Mouse (Mus musculus) erythroid progenitor cell, adult 5-6 weeks (primary cell): Measurements from ENCODE around the gene BC051142. TPM values are rescaled to one million over a fixed set of nuclear protein-coding genes. Genes with fewer than 3 reads are reported as not detected.
"Not testable (repeated sequence)": the region's sequence is repeated elsewhere in the genome, so short reads cannot be mapped to it uniquely, and the experiment has no call there.

ENCODE experiments used
- ATAC-seq: replicated peaks from 2 replicates; pipeline ENCODE4 v1.8.0; 2016; ENCODE audit warnings: moderate number of reproducible peaks, mild to moderate bottlenecking, moderate TSS enrichment, inconsistent platforms; ENCODE audit not compliant: poor library complexity, low FRiP score, severe bottlenecking
- total RNA-seq, 2 experiments: library from RNA; stranded (forward) in 1 of 2; stranded (reverse) in 1 of 2; fragments of 150-400 nt in 1 of 2; fragments of 186-747, 209-891 nt in 1 of 2; gene quantifications; 2 replicates each; pipeline versions ENCODE4 v1.2.3 to v1.2.4; 2015 to 2017; ENCODE audit warnings: low replicate concordance in 2 of 2

Gene BC051142
- total RNA-seq, 2 experiments from 2014 or later: not detected

DNA sequence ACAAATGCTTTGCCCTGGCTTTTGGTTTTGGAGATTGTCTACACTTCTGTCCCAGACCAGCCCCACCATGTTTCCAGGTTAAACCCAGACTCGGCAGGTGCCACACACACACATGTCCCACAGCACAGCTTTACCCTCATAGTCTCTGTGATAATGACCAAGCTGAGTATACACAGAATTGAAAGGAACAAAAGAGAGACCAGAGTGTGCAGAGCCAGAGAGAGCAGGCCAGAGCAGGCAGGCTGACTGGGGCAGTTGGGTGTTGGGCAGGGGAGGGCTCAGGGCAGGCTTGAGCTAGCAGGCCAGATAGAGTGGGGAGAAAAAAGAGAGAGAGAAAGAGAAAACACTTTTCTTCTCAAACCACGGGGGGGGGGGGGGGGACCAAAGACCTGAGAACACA, 97.9 kb downstream of the BC051142 start:
- no peak for ATAC-seq

DNA sequence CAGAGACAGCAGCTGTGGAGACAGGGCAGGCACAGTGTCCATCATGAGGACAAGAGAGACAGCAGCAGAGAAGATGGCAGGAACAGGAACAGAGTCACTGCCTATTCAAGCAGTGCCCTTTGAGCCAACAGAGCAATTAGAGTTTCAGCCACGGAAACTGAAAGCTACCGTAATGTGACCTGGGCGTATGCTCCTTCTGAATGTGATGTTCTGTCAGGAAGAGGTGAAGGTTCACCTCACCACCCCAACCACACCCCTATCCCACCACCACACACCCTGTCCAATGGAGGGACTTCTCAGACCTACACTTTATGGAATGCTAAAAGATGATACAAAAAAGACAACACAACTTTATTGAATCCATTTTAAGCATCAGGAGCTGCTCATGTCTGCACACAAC, 98.7 kb downstream of the BC051142 start:
- ATAC-seq: not testable (repeated sequence)

DNA sequence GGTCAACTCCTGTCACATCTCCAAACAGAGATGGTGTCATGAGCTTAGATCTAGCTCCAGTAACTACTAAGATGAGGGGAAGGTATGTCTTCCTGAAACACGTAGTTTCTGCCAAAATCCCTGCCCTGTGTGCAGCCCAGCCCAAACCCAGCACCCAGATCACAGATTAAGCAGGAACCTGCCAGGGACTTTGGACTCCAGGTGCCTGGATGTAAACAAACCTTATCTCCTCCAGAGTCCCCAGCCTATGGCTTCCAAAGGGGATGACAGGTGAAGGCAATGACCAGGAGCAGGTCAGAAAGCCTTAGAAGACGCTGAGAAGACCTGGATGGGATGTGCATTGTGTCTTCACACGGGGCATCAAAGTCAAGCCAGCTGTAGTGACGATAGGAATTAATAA, 99.1 kb downstream of the BC051142 start:
- not testable (repeated sequence) for ATAC-seq

DNA sequence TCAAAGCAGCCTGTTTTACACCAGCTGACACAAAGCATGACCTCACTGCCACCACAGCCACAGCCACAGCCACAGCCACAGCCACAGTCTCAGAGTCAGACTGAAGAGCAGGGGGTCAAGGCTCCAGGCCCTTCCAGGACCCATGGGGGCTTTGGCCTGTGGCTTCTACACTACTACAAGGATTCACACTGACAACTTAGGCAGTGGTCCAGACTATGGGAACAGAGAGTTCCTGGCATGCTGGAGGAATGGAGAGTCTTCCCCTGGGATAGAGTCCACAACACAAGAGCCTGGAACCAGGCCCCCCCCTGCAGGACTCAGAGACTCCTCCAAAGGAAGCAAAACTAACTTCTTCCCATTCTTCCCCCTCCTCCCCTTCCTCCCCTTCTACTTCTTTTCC, 109.0 kb downstream of the BC051142 start:
- ATAC-seq: no peak

Other genes starting within 250 kb of the BC051142 start
- gene H2-DMb1, start 245.7 kb upstream of the BC051142 start, total RNA-seq (2015; ENCODE audit: low replicate concordance): 18.0 and 34.8 TPM in 2 replicates
- 3.9 and 23.1 TPM in 2 replicates for gene H2-DMb1, start 245.7 kb upstream of the BC051142 start, total RNA-seq (2017; ENCODE audit: low replicate concordance)
- 12.6 and 21.0 TPM in 2 replicates for gene Tap1, start 211.3 kb upstream of the BC051142 start, total RNA-seq (2015; ENCODE audit: low replicate concordance)
- gene Tap1, start 211.3 kb upstream of the BC051142 start, total RNA-seq (2017; ENCODE audit: low replicate concordance): 21.6 and 35.4 TPM in 2 replicates
- 23.5 and 39.3 TPM in 2 replicates for gene Psmb9, start 211.1 kb upstream of the BC051142 start, total RNA-seq (2015; ENCODE audit: low replicate concordance)
- gene Psmb9, start 211.1 kb upstream of the BC051142 start, total RNA-seq (2017; ENCODE audit: low replicate concordance): 21.3 and 36.5 TPM in 2 replicates
- gene Psmb8, start 201.1 kb upstream of the BC051142 start, total RNA-seq (2015; ENCODE audit: low replicate concordance): 38.1 and 68.1 TPM in 2 replicates
- 29.3 and 38.3 TPM in 2 replicates for gene Psmb8, start 201.1 kb upstream of the BC051142 start, total RNA-seq (2017; ENCODE audit: low replicate concordance)
- gene Tap2, start 195.3 kb upstream of the BC051142 start, total RNA-seq (2015; ENCODE audit: low replicate concordance): 4.7 and 6.7 TPM in 2 replicates
- 7.7 and 16.6 TPM in 2 replicates for gene Tap2, start 195.3 kb upstream of the BC051142 start, total RNA-seq (2017; ENCODE audit: low replicate concordance)
- gene H2-Ob, start 159.9 kb upstream of the BC051142 start, total RNA-seq (2015; ENCODE audit: low replicate concordance): 10.1 and 21.4 TPM in 2 replicates
- 8.0 and 14.1 TPM in 2 replicates for gene H2-Ob, start 159.9 kb upstream of the BC051142 start, total RNA-seq (2017; ENCODE audit: low replicate concordance)
- 31.9 and 96.6 TPM in 2 replicates for gene H2-Ab1, start 141.1 kb upstream of the BC051142 start, total RNA-seq (2015; ENCODE audit: low replicate concordance)
- gene H2-Ab1, start 141.1 kb upstream of the BC051142 start, total RNA-seq (2017; ENCODE audit: low replicate concordance): 43.0 and 50.2 TPM in 2 replicates
- 84.7 and 90.8 TPM in 2 replicates for gene H2-Aa, start 111.0 kb upstream of the BC051142 start, total RNA-seq (2015; ENCODE audit: low replicate concordance)
- gene H2-Aa, start 111.0 kb upstream of the BC051142 start, total RNA-seq (2017; ENCODE audit: low replicate concordance): 26.8 and 27.5 TPM in 2 replicates
- 7.2 and 8.4 TPM in 2 replicates for gene H2-Eb1, start 93.0 kb upstream of the BC051142 start, total RNA-seq (2015; ENCODE audit: low replicate concordance)
- 28.5 and 80.5 TPM in 2 replicates for gene H2-Eb1, start 93.0 kb upstream of the BC051142 start, total RNA-seq (2017; ENCODE audit: low replicate concordance)
- not detected in 2 replicates for gene H2-Eb2, start 73.2 kb upstream of the BC051142 start, total RNA-seq (2015; ENCODE audit: low replicate concordance)
- gene H2-Eb2, start 73.2 kb upstream of the BC051142 start, total RNA-seq (2017; ENCODE audit: low replicate concordance): not detected in 2 replicates
- gene Btnl2, start 44.0 kb upstream of the BC051142 start, total RNA-seq (2015; ENCODE audit: low replicate concordance): not detected in 2 replicates
- not detected in 2 replicates for gene Btnl2, start 44.0 kb upstream of the BC051142 start, total RNA-seq (2017; ENCODE audit: low replicate concordance)
- gene Btnl1, start 21.7 kb upstream of the BC051142 start, total RNA-seq (2015; ENCODE audit: low replicate concordance): not detected in 2 replicates
- not detected in 2 replicates for gene Btnl1, start 21.7 kb upstream of the BC051142 start, total RNA-seq (2017; ENCODE audit: low replicate concordance)
- gene Btnl4, start 78.5 kb downstream of the BC051142 start, total RNA-seq (2015; ENCODE audit: low replicate concordance): not detected in 2 replicates
- gene Btnl4, start 78.5 kb downstream of the BC051142 start, total RNA-seq (2017; ENCODE audit: low replicate concordance): 0.51 TPM in 1 of 2 replicates, not detected in the other
- gene Btnl6, start 118.5 kb downstream of the BC051142 start, total RNA-seq (2015; ENCODE audit: low replicate concordance): not detected in 2 replicates
- gene Btnl6, start 118.5 kb downstream of the BC051142 start, total RNA-seq (2017; ENCODE audit: low replicate concordance): 0.39 and 0.61 TPM in 2 replicates
- gene Notch4, start 165.4 kb downstream of the BC051142 start, total RNA-seq (2015; ENCODE audit: low replicate concordance): under 0.01 TPM in 1 of 2 replicates, not detected in the other
- gene Notch4, start 165.4 kb downstream of the BC051142 start, total RNA-seq (2017; ENCODE audit: low replicate concordance): not detected in 2 replicates
- 21.8 and 24.1 TPM in 2 replicates for gene Gpsm3, start 191.0 kb downstream of the BC051142 start, total RNA-seq (2015; ENCODE audit: low replicate concordance)
- 4.9 and 22.2 TPM in 2 replicates for gene Gpsm3, start 191.0 kb downstream of the BC051142 start, total RNA-seq (2017; ENCODE audit: low replicate concordance)
- gene Pbx2, start 192.4 kb downstream of the BC051142 start, total RNA-seq (2015; ENCODE audit: low replicate concordance): 8.3 and 9.2 TPM in 2 replicates
- 8.7 and 19.7 TPM in 2 replicates for gene Pbx2, start 192.4 kb downstream of the BC051142 start, total RNA-seq (2017; ENCODE audit: low replicate concordance)
- 0.84 and 1.1 TPM in 2 replicates for gene Ager, start 199.0 kb downstream of the BC051142 start, total RNA-seq (2015; ENCODE audit: low replicate concordance)
- 1.7 TPM in 1 of 2 replicates, not detected in the other for gene Ager, start 199.0 kb downstream of the BC051142 start, total RNA-seq (2017; ENCODE audit: low replicate concordance)
- gene Rnf5, start 204.9 kb downstream of the BC051142 start, total RNA-seq (2015; ENCODE audit: low replicate concordance): 39.4 and 63.8 TPM in 2 replicates
- 16.6 and 24.9 TPM in 2 replicates for gene Rnf5, start 204.9 kb downstream of the BC051142 start, total RNA-seq (2017; ENCODE audit: low replicate concordance)
- 12.6 and 17.3 TPM in 2 replicates for gene Agpat1, start 205.4 kb downstream of the BC051142 start, total RNA-seq (2015; ENCODE audit: low replicate concordance)
- gene Agpat1, start 205.4 kb downstream of the BC051142 start, total RNA-seq (2017; ENCODE audit: low replicate concordance): 8.0 and 10.3 TPM in 2 replicates
- 3.2 TPM in 1 of 2 replicates, not detected in the other for gene Egfl8, start 217.2 kb downstream of the BC051142 start, total RNA-seq (2015; ENCODE audit: low replicate concordance)
- gene Egfl8, start 217.2 kb downstream of the BC051142 start, total RNA-seq (2017; ENCODE audit: low replicate concordance): not detected in 2 replicates
- gene Ppt2, start 229.7 kb downstream of the BC051142 start, total RNA-seq (2015; ENCODE audit: low replicate concordance): 6.7 and 13.0 TPM in 2 replicates
- gene Ppt2, start 229.7 kb downstream of the BC051142 start, total RNA-seq (2017; ENCODE audit: low replicate concordance): 3.2 and 4.0 TPM in 2 replicates
- gene Prrt1, start 230.7 kb downstream of the BC051142 start, total RNA-seq (2015; ENCODE audit: low replicate concordance): not detected in 2 replicates
- not detected in 2 replicates for gene Prrt1, start 230.7 kb downstream of the BC051142 start, total RNA-seq (2017; ENCODE audit: low replicate concordance)
- gene Fkbpl, start 245.9 kb downstream of the BC051142 start, total RNA-seq (2015; ENCODE audit: low replicate concordance): 2.5 TPM in 1 of 2 replicates, not detected in the other
- gene Fkbpl, start 245.9 kb downstream of the BC051142 start, total RNA-seq (2017; ENCODE audit: low replicate concordance): 2.6 and 4.9 TPM in 2 replicates
- gene Atf6b, start 248.3 kb downstream of the BC051142 start, total RNA-seq (2015; ENCODE audit: low replicate concordance): 5.4 and 8.3 TPM in 2 replicates
- 2.6 and 5.0 TPM in 2 replicates for gene Atf6b, start 248.3 kb downstream of the BC051142 start, total RNA-seq (2017; ENCODE audit: low replicate concordance)